Mouse (Mus musculus): ENCODE results near the gene Ifitm10. TPM values are rescaled to one million over a fixed set of nuclear protein-coding genes. Genes with fewer than 3 reads are reported as not detected.

The Ifitm10 gene
- polyA plus RNA-seq, 2 experiments, result 2.0 to 2.4 TPM

DNA sequence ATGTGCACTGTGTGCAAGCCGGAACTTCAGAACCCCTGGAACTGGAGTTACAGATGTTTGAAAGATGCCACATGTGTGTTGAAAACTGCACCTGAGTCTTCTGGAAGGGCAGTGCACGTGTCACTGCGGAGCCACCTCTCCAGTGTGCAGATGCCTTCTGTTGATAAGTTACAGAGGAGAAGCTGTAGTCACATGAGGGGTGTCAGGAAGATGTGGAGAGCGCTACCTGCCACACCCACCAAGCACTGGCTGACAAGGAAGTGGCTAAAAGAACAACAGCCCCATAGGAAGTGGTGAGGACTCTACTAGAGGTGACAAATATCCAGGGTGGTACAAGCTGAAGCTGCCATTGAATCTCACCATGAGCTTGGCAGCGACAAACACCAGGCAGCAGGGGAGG lies 19.7 kb downstream of the Ifitm10 start:
- Histone ChIP-seq H3K9ac (ENCODE audit: low read depth, low read length, severe bottlenecking) (no peak overlapping the region), H3K9me3 (ENCODE audit: control insufficient read depth, low read length) (no peaks in the 10 kb centered on the region), H3K4me1 (ENCODE audit: control insufficient read depth, insufficient read depth, low read length) (no peaks in the 10 kb centered on the region; the same call in 1 of the 2 replicates), H3K27me3 (ENCODE audit: control insufficient read depth, insufficient read depth, low read length) (no peaks in the 10 kb centered on the region), H3K36me3 (ENCODE audit: control insufficient read depth, insufficient read depth, low read length) (no peaks in the 10 kb centered on the region), H3K4me3 (replicated peaks; ENCODE audit: low read length) (no peak overlapping the region), H3K4me2 (replicated peaks; ENCODE audit: low read depth, low read length, severe bottlenecking) (no peak overlapping the region), H3K27ac (replicated peaks; ENCODE audit: low read depth, low read length) (no peak overlapping the region)
- 71% methylated on average over 5 of the region's 5 CpGs for WGBS
- DNase-seq (ENCODE audit: low spot score), result no peak
- ATAC-seq (ENCODE audit: low FRiP score, low read depth), result no peak
- no peak for TF ChIP-seq POLR2A (IDR thresholded peaks at IDR 0.05; ENCODE audit: borderline replicate concordance, extremely low read depth, insufficient read depth, insufficient read length)

DNA sequence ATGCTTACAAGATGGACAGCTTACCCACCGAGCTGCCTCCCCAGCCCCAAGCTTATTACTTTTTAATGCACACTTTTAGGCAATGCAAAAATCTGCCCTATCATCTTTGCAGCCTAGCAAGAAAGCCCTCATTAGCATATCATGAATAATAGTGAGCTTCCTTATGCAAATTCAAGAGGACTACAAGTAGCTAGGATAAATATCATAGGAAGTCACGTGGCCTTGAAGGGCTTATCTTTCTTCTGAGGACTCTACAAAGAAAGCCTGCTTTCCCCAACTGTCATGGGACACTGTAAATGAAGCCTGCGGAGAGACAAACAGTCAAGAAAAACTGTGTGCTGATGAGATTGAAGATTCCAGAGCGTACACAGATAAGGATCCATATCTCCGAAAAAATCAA lies 22.0 kb downstream of the Ifitm10 start:
- no peak for TF ChIP-seq POLR2A (IDR thresholded peaks at IDR 0.05; ENCODE audit: borderline replicate concordance, extremely low read depth, insufficient read depth, insufficient read length)
- no peak for ATAC-seq (ENCODE audit: low FRiP score, low read depth)
- Histone ChIP-seq H3K4me3 (replicated peaks; ENCODE audit: low read length) (no peak overlapping the region), H3K9me3 (ENCODE audit: control insufficient read depth, low read length) (no peaks in the 10 kb centered on the region), H3K27ac (replicated peaks; ENCODE audit: low read depth, low read length) (no peak overlapping the region), H3K27me3 (ENCODE audit: control insufficient read depth, insufficient read depth, low read length) (no peaks in the 10 kb centered on the region), H3K4me2 (replicated peaks; ENCODE audit: low read depth, low read length, severe bottlenecking) (no peak overlapping the region), H3K36me3 (ENCODE audit: control insufficient read depth, insufficient read depth, low read length) (no peaks in the 10 kb centered on the region), H3K9ac (ENCODE audit: low read depth, low read length, severe bottlenecking) (no peak overlapping the region), H3K4me1 (ENCODE audit: control insufficient read depth, insufficient read depth, low read length) (no peaks in the 10 kb centered on the region; the same call in 1 of the 2 replicates)
- WGBS, result 82% methylated on average over 5 of the region's 5 CpGs
- DNase-seq (ENCODE audit: low spot score), result no peak

DNA sequence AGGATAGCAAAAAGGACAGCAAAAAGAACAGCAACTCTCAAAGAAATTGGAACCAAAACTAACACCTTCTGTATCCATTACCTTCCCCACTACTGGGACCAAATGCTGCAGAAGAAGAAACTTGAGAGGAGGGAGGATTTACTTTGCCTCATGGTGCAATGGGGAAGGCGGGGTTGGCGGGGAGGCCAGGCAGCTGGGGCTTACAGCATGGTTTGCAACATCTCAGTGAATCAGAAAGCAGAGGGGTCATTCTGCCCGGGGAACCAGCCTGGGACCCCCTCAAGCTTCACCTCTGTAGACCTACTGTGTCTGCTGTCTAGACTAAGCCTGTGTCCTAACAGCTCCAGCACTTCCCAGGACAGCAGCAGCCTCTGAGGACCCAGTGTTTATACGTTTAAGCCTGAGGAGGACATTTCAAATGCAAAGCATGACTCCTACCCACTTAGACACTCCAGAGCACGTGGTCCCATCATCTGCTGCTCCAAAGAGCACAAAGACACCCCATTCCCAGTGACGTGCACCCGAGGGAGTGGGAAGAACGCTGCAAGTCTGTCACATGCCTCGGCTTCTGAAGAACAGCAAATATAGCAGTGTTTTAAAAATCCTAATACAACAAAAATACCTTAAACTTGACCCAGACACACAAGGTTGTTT lies 24.1 kb downstream of the Ifitm10 start:
- WGBS, result 26% methylated on average over 9 of the region's 9 CpGs
- Histone ChIP-seq H3K4me3 (replicated peaks; ENCODE audit: low read length) (no peak overlapping the region), H3K27me3 (ENCODE audit: control insufficient read depth, insufficient read depth, low read length) (no peaks in the 10 kb centered on the region), H3K4me2 (replicated peaks; ENCODE audit: low read depth, low read length, severe bottlenecking) (no peak overlapping the region), H3K4me1 (ENCODE audit: control insufficient read depth, insufficient read depth, low read length) (no peaks in the 10 kb centered on the region; the same call in 1 of the 2 replicates), H3K36me3 (ENCODE audit: control insufficient read depth, insufficient read depth, low read length) (no peaks in the 10 kb centered on the region), H3K9me3 (ENCODE audit: control insufficient read depth, low read length) (no peaks in the 10 kb centered on the region), H3K9ac (ENCODE audit: low read depth, low read length, severe bottlenecking) (no peak overlapping the region), H3K27ac (replicated peaks; ENCODE audit: low read depth, low read length) (0 out of 2 replicates have a peak overlapping the region, but pooled peaks have one; percentile 13)
- DNase-seq (ENCODE audit: low spot score), result no peak
- peak; percentile 67; the same call in 1 of the 2 replicates for ATAC-seq (ENCODE audit: low FRiP score, low read depth)
- TF ChIP-seq POLR2A (IDR thresholded peaks at IDR 0.05; ENCODE audit: borderline replicate concordance, extremely low read depth, insufficient read depth, insufficient read length), result no peak

DNA sequence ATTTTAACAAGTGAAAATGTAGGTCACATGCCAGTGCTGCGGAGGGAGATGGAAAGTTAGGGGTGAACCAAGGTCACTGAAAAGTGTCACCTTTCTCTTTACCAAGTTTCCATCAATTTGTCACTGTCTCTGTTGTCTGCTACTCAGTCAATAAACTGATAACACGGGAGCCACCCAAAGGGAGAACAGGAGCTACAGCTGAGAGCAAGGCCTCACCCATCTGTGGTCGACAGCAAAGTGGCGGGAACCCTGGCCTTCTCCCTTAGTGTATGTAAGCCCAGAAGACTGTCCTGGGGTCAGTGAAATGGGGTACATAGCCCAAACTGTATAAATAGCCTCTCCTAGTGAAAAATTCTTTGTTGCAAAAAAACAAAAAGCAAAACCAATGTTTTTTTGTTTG lies 26.0 kb downstream of the Ifitm10 start:
- H3K9ac ChIP-seq (ENCODE audit: low read depth, low read length, severe bottlenecking), result no peak overlapping the region
- H3K9me3 ChIP-seq (ENCODE audit: control insufficient read depth, low read length), result no peaks in the 10 kb centered on the region
- H3K27ac ChIP-seq (replicated peaks; ENCODE audit: low read depth, low read length), result no peak overlapping the region
- WGBS, result 72% methylated on average over 4 of the region's 4 CpGs
- ATAC-seq (ENCODE audit: low FRiP score, low read depth), result no peak
- no peaks in the 10 kb centered on the region for H3K36me3 ChIP-seq (ENCODE audit: control insufficient read depth, insufficient read depth, low read length)
- TF ChIP-seq POLR2A (IDR thresholded peaks at IDR 0.05; ENCODE audit: borderline replicate concordance, extremely low read depth, insufficient read depth, insufficient read length), result no peak
- no peak overlapping the region for H3K4me3 ChIP-seq (replicated peaks; ENCODE audit: low read length)
- DNase-seq (ENCODE audit: low spot score), result no peak
- H3K27me3 ChIP-seq (ENCODE audit: control insufficient read depth, insufficient read depth, low read length), result no peaks in the 10 kb centered on the region
- no peaks in the 10 kb centered on the region; the same call in 1 of the 2 replicates for H3K4me1 ChIP-seq (ENCODE audit: control insufficient read depth, insufficient read depth, low read length)
- no peak overlapping the region for H3K4me2 ChIP-seq (replicated peaks; ENCODE audit: low read depth, low read length, severe bottlenecking)

DNA sequence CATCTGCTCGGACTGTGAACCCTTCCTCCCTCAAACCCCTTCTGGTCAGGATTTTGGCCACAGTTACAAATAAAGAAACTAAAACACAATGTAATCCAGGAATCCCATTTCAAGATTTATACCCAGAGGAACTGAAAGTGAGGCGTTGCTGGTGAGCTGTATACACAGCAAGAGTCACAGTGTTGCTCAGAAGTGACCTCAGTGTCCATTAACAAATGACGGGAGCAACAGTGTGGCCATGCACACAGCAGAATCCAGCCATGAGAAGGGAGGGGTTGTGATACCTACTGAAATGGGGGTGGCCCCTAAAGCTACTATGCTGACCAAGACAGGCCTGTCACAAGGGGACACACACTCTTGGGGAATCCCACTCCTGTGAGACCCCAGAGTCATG lies 31.3 kb downstream of the Ifitm10 start:
- H3K9me3 ChIP-seq (ENCODE audit: control insufficient read depth, low read length), result no peaks in the 10 kb centered on the region
- WGBS, result 72% methylated on average over 3 of the region's 3 CpGs
- no peak overlapping the region for H3K4me2 ChIP-seq (replicated peaks; ENCODE audit: low read depth, low read length, severe bottlenecking)
- no peak for DNase-seq (ENCODE audit: low spot score)
- 0 out of 2 replicates have a peak, but pooled peaks cover 3% of the 10 kb centered on the region for H3K4me1 ChIP-seq (ENCODE audit: control insufficient read depth, insufficient read depth, low read length)
- H3K4me3 ChIP-seq (replicated peaks; ENCODE audit: low read length), result no peak overlapping the region
- H3K27me3 ChIP-seq (ENCODE audit: control insufficient read depth, insufficient read depth, low read length), result no peaks in the 10 kb centered on the region
- H3K36me3 ChIP-seq (ENCODE audit: control insufficient read depth, insufficient read depth, low read length), result no peaks in the 10 kb centered on the region
- H3K9ac ChIP-seq (ENCODE audit: low read depth, low read length, severe bottlenecking), result no peak overlapping the region
- no peak overlapping the region for H3K27ac ChIP-seq (replicated peaks; ENCODE audit: low read depth, low read length)
- ATAC-seq (ENCODE audit: low FRiP score, low read depth), result no peak
- no peak for TF ChIP-seq POLR2A (IDR thresholded peaks at IDR 0.05; ENCODE audit: borderline replicate concordance, extremely low read depth, insufficient read depth, insufficient read length)
